Mouse (Mus musculus) spleen, adult 2 months (tissue): Measurements from ENCODE around the gene Gpr176. TPM values are rescaled to one million over a fixed set of nuclear protein-coding genes. Genes with fewer than 3 reads are reported as not detected.

ENCODE experiments used
- DNase-seq, 2 experiments: peaks; one replicate each; pipeline versions ENCODE4 v3.0.0 to v3.0.0-alpha.2; 2012 to 2021; ENCODE audit warnings: low spot score in 2 of 2, low read depth in 1 of 2
- H3K27ac ChIP-seq: fragments of 200-500 bp; 2 replicates; pipeline ENCODE4 v1.5.1; 2012; ENCODE audit warnings: low read length, inconsistent platforms; ENCODE audit not compliant: insufficient read depth
- H3K27me3 ChIP-seq: fragments of 200-500 bp; 2 replicates; pipeline ENCODE4 v1.6.1; 2012; ENCODE audit warnings: mild to moderate bottlenecking, moderate library complexity, low read length, inconsistent platforms; ENCODE audit not compliant: control insufficient read depth, insufficient read depth
- H3K36me3 ChIP-seq: fragments of 200-500 bp; 2 replicates; pipeline ENCODE4 v1.6.1; 2012; ENCODE audit warnings: mild to moderate bottlenecking, low read length, inconsistent platforms; ENCODE audit not compliant: control insufficient read depth, insufficient read depth
- H3K4me1 ChIP-seq: fragments of 200-500 bp; 2 replicates; pipeline ENCODE4 v1.6.1; 2011; ENCODE audit warnings: inconsistent platforms; ENCODE audit not compliant: control insufficient read depth, insufficient read depth, insufficient read length
- H3K4me3 ChIP-seq: fragments of 200-500 bp; 2 replicates; pipeline ENCODE4 v1.5.1; 2011; ENCODE audit warnings: mild to moderate bottlenecking, inconsistent platforms; ENCODE audit not compliant: insufficient read depth, insufficient read length; ENCODE audit errors: extremely low read depth
- CTCF ChIP-seq: fragments of 200-500 bp; IDR thresholded peaks from 2 replicates; pipeline ENCODE4 v1.5.1; 2011; ENCODE audit warnings: mild to moderate bottlenecking, inconsistent platforms; ENCODE audit not compliant: insufficient read depth, insufficient read length, insufficient replicate concordance; ENCODE audit errors: extremely low read depth
- POLR2A ChIP-seq: fragments of 200-500 bp; IDR thresholded peaks from 2 replicates; pipeline ENCODE4 v1.6.1; 2011; ENCODE audit warnings: low read depth, low read length, inconsistent platforms
- WGBS: fragments of 180-500 bp; shearing (Covaris S2); methylation state at CpG from one replicate; pipeline ENCODE4 v1.1.7; 2018; 5-methylcytosine and 5-hydroxymethylcytosine counted together
- polyA plus RNA-seq: library from polyadenylated mRNA; depleted of rRNA; stranded (reverse); fragments of >200 nt; gene quantifications from 2 replicates; pipeline ENCODE4 v1.2.3, GENCODE M21; 2012

Gene Gpr176
- polyA plus RNA-seq, 1 experiment, result 1.3 TPM

- no peak for DNase-seq
- Histone ChIP-seq H3K27ac (no peak overlapping the region), H3K36me3 (peaks cover 24% of the 10 kb centered on the region), H3K4me3 (no peak overlapping the region), H3K4me1 (no peaks in the 10 kb centered on the region), H3K27me3 (no peaks in the 10 kb centered on the region)
- TF ChIP-seq CTCF (no peak), POLR2A (no peak)
- WGBS, result 93% methylated on average over 4 of the region's 4 CpGs
Measured at GRCm38 (mm10) chr2:118408336-118408895, 35.2 kb upstream of the Gpr176 start.

- no peak overlapping the region for H3K4me3 ChIP-seq
- 82% methylated on average over 2 of the region's 2 CpGs for WGBS
- DNase-seq, result no peak
Measured at GRCm38 (mm10) chr2:118406811-118407210, 33.6 kb upstream of the Gpr176 start.

GRCm38 (mm10) chr2:118405568-118405967 lies 32.3 kb upstream of the Gpr176 start:
- peaks cover 15% of the 10 kb centered on the region for H3K36me3 ChIP-seq
- WGBS, result 95% methylated on average over 4 of the region's 4 CpGs
- no peak overlapping the region for H3K4me3 ChIP-seq
- no peak for DNase-seq
- no peaks in the 10 kb centered on the region for H3K27me3 ChIP-seq
- H3K27ac ChIP-seq, result no peak overlapping the region
- TF ChIP-seq POLR2A, result no peak
- TF ChIP-seq CTCF, result no peak
- H3K4me1 ChIP-seq, result no peaks in the 10 kb centered on the region

More at GRCm38 (mm10) chr2:118406811-118407210, 33.6 kb upstream of the Gpr176 start:
- no peaks in the 10 kb centered on the region for H3K27me3 ChIP-seq
- no peak overlapping the region for H3K27ac ChIP-seq
- TF ChIP-seq POLR2A (no peak), CTCF (no peak)
- no peaks in the 10 kb centered on the region for H3K4me1 ChIP-seq
- peaks cover 19% of the 10 kb centered on the region for H3K36me3 ChIP-seq

GRCm38 (mm10) chr2:118404336-118404735 lies 31.1 kb upstream of the Gpr176 start:
- WGBS, result 87% methylated on average over 5 of the region's 5 CpGs
- no peak for TF ChIP-seq CTCF
- Histone ChIP-seq H3K27ac (no peak overlapping the region), H3K27me3 (no peaks in the 10 kb centered on the region), H3K4me3 (no peak overlapping the region), H3K36me3 (peaks cover 15% of the 10 kb centered on the region), H3K4me1 (no peaks in the 10 kb centered on the region)
- no peak for DNase-seq

- Histone ChIP-seq H3K4me1 (no peaks in the 10 kb centered on the region), H3K36me3 (peaks cover 9% of the 10 kb centered on the region), H3K4me3 (no peak overlapping the region), H3K27me3 (no peaks in the 10 kb centered on the region), H3K27ac (no peak overlapping the region)
- no peak for DNase-seq
- TF ChIP-seq POLR2A, result no peak
- TF ChIP-seq CTCF, result no peak
- 95% methylated on average over 5 of the region's 5 CpGs for whole genome bisulfite sequencing
Measured at GRCm38 (mm10) chr2:118401834-118402727, 28.9 kb upstream of the Gpr176 start.

GRCm38 (mm10) chr2:118399751-118400150 lies 26.5 kb upstream of the Gpr176 start:
- DNase-seq, result no peak
- TF ChIP-seq POLR2A (no peak), CTCF (no peak)
- no peaks in the 10 kb centered on the region for H3K27me3 ChIP-seq
- no peak overlapping the region for H3K27ac ChIP-seq
- H3K36me3 ChIP-seq, result peaks cover 4% of the 10 kb centered on the region; the same call in 1 of the 2 replicates
- no peaks in the 10 kb centered on the region for H3K4me1 ChIP-seq
- H3K4me3 ChIP-seq, result no peak overlapping the region
- 87% methylated on average over 5 of the region's 5 CpGs for WGBS

- TF ChIP-seq CTCF (no peak), POLR2A (no peak)
- Histone ChIP-seq H3K27me3 (no peaks in the 10 kb centered on the region), H3K36me3 (no peaks in the 10 kb centered on the region), H3K4me3 (no peak overlapping the region), H3K4me1 (no peaks in the 10 kb centered on the region; the same call in 1 of the 2 replicates), H3K27ac (no peak overlapping the region)
- 30% methylated on average over 5 of the region's 5 CpGs for WGBS
- DNase-seq, result no peak
Measured at GRCm38 (mm10) chr2:118391201-118391600, 18.0 kb upstream of the Gpr176 start.
